Mouse (Mus musculus): Measurements from ENCODE around the gene Dmrt1. TPM values are rescaled to one million over a fixed set of nuclear protein-coding genes. Genes with fewer than 3 reads are reported as not detected.

Dmrt1 gene
- polyA plus RNA-seq, 1 experiment = not detected

GRCm38 (mm10) chr19:25487350-25487749 lies 18.1 kb upstream of the Dmrt1 start:
- H3K4me1 ChIP-seq (ENCODE audit: control insufficient read depth, insufficient read depth, insufficient read length, low read length) = no peaks in the 10 kb centered on the region
- TF ChIP-seq CTCF (IDR thresholded peaks at IDR 0.05; ENCODE audit: extremely low read depth, insufficient read length, insufficient replicate concordance, low read depth, low read length) (no peak), POLR2A (IDR thresholded peaks at IDR 0.05; ENCODE audit: low read depth, low read length) (no peak)
- no peaks in the 10 kb centered on the region for H3K36me3 ChIP-seq (ENCODE audit: control insufficient read depth, insufficient read depth, low read length)
- WGBS = 51% methylated on average over 1 of the region's 1 CpGs
- H3K4me3 ChIP-seq (ENCODE audit: low read depth, low read length) = no peak overlapping the region
- peaks cover 4% of the 10 kb centered on the region; the same call in 1 of the 2 replicates for H3K27me3 ChIP-seq (ENCODE audit: control insufficient read depth, insufficient read depth, low read length)
- H3K27ac ChIP-seq (ENCODE audit: insufficient read depth, low read depth, low read length) = no peak overlapping the region

- no peak overlapping the region for H3K27ac ChIP-seq (ENCODE audit: insufficient read depth, low read depth, low read length)
- H3K36me3 ChIP-seq (ENCODE audit: control insufficient read depth, insufficient read depth, low read length) = no peaks in the 10 kb centered on the region
- no peak for TF ChIP-seq POLR2A (IDR thresholded peaks at IDR 0.05; ENCODE audit: low read depth, low read length)
- no peak for TF ChIP-seq CTCF (IDR thresholded peaks at IDR 0.05; ENCODE audit: extremely low read depth, insufficient read length, insufficient replicate concordance, low read depth, low read length)
- H3K4me3 ChIP-seq (ENCODE audit: low read depth, low read length) = no peak overlapping the region
- peaks cover 4% of the 10 kb centered on the region; the same call in 1 of the 2 replicates for H3K27me3 ChIP-seq (ENCODE audit: control insufficient read depth, insufficient read depth, low read length)
- WGBS = 30% methylated on average over 2 of the region's 2 CpGs
- no peaks in the 10 kb centered on the region for H3K4me1 ChIP-seq (ENCODE audit: control insufficient read depth, insufficient read depth, insufficient read length, low read length)
Observed at GRCm38 (mm10) chr19:25488546-25488945, 16.9 kb upstream of the Dmrt1 start.

GRCm38 (mm10) chr19:25489546-25489945 lies 15.9 kb upstream of the Dmrt1 start:
- Histone ChIP-seq H3K4me3 (ENCODE audit: low read depth, low read length) (no peak overlapping the region), H3K36me3 (ENCODE audit: control insufficient read depth, insufficient read depth, low read length) (no peaks in the 10 kb centered on the region), H3K27ac (ENCODE audit: insufficient read depth, low read depth, low read length) (no peak overlapping the region), H3K27me3 (ENCODE audit: control insufficient read depth, insufficient read depth, low read length) (peaks cover 4% of the 10 kb centered on the region; the same call in 1 of the 2 replicates), H3K4me1 (ENCODE audit: control insufficient read depth, insufficient read depth, insufficient read length, low read length) (no peaks in the 10 kb centered on the region)
- 61% methylated on average over 2 of the region's 2 CpGs for WGBS
- TF ChIP-seq CTCF (IDR thresholded peaks at IDR 0.05; ENCODE audit: extremely low read depth, insufficient read length, insufficient replicate concordance, low read depth, low read length) = no peak
- no peak for TF ChIP-seq POLR2A (IDR thresholded peaks at IDR 0.05; ENCODE audit: low read depth, low read length)

- TF ChIP-seq POLR2A (IDR thresholded peaks at IDR 0.05; ENCODE audit: low read depth, low read length) (no peak), CTCF (IDR thresholded peaks at IDR 0.05; ENCODE audit: extremely low read depth, insufficient read length, insufficient replicate concordance, low read depth, low read length) (no peak)
- H3K27ac ChIP-seq (ENCODE audit: insufficient read depth, low read depth, low read length) = no peak overlapping the region
- H3K4me1 ChIP-seq (ENCODE audit: control insufficient read depth, insufficient read depth, insufficient read length, low read length) = no peaks in the 10 kb centered on the region
- 44% methylated on average over 6 of the region's 6 CpGs for WGBS
- H3K27me3 ChIP-seq (ENCODE audit: control insufficient read depth, insufficient read depth, low read length) = no peaks in the 10 kb centered on the region
- H3K4me3 ChIP-seq (ENCODE audit: low read depth, low read length) = no peak overlapping the region
- H3K36me3 ChIP-seq (ENCODE audit: control insufficient read depth, insufficient read depth, low read length) = no peaks in the 10 kb centered on the region
Observed at GRCm38 (mm10) chr19:25497434-25497833, 8.0 kb upstream of the Dmrt1 start.

GRCm38 (mm10) chr19:25504878-25505277 lies 540 bp upstream of the Dmrt1 start:
- H3K27ac ChIP-seq (ENCODE audit: insufficient read depth, low read depth, low read length) = no peak overlapping the region
- peaks cover 5% of the 10 kb centered on the region; the same call in 1 of the 2 replicates for H3K4me1 ChIP-seq (ENCODE audit: control insufficient read depth, insufficient read depth, insufficient read length, low read length)
- WGBS = 16% methylated on average over 10 of the region's 10 CpGs
- H3K27me3 ChIP-seq (ENCODE audit: control insufficient read depth, insufficient read depth, low read length) = peaks cover 27% of the 10 kb centered on the region
- no peak overlapping the region for H3K4me3 ChIP-seq (ENCODE audit: low read depth, low read length)
- no peaks in the 10 kb centered on the region for H3K36me3 ChIP-seq (ENCODE audit: control insufficient read depth, insufficient read depth, low read length)
- no peak for TF ChIP-seq POLR2A (IDR thresholded peaks at IDR 0.05; ENCODE audit: low read depth, low read length)

GRCm38 (mm10) chr19:25506616-25507015 lies 1.2 kb downstream of the Dmrt1 start:
- Histone ChIP-seq H3K27ac (ENCODE audit: insufficient read depth, low read depth, low read length) (no peak overlapping the region), H3K27me3 (ENCODE audit: control insufficient read depth, insufficient read depth, low read length) (peaks cover 29% of the 10 kb centered on the region), H3K4me1 (ENCODE audit: control insufficient read depth, insufficient read depth, insufficient read length, low read length) (peaks cover 5% of the 10 kb centered on the region; the same call in 1 of the 2 replicates), H3K4me3 (ENCODE audit: low read depth, low read length) (no peak overlapping the region), H3K36me3 (ENCODE audit: control insufficient read depth, insufficient read depth, low read length) (no peaks in the 10 kb centered on the region)
- TF ChIP-seq POLR2A (IDR thresholded peaks at IDR 0.05; ENCODE audit: low read depth, low read length) = no peak
- no peak for TF ChIP-seq CTCF (IDR thresholded peaks at IDR 0.05; ENCODE audit: extremely low read depth, insufficient read length, insufficient replicate concordance, low read depth, low read length)
- 4% methylated on average over 23 of the region's 23 CpGs for WGBS

GRCm38 (mm10) chr19:25514986-25515530 lies 9.6 kb downstream of the Dmrt1 start:
- no peak overlapping the region for H3K4me3 ChIP-seq (ENCODE audit: low read depth, low read length)
- TF ChIP-seq POLR2A (IDR thresholded peaks at IDR 0.05; ENCODE audit: low read depth, low read length) = no peak
- TF ChIP-seq CTCF (IDR thresholded peaks at IDR 0.05; ENCODE audit: extremely low read depth, insufficient read length, insufficient replicate concordance, low read depth, low read length) = no peak
- no peak overlapping the region for H3K27ac ChIP-seq (ENCODE audit: insufficient read depth, low read depth, low read length)
- no peaks in the 10 kb centered on the region; the same call in 1 of the 2 replicates for H3K4me1 ChIP-seq (ENCODE audit: control insufficient read depth, insufficient read depth, insufficient read length, low read length)
- H3K27me3 ChIP-seq (ENCODE audit: control insufficient read depth, insufficient read depth, low read length) = peaks cover under 1% of the 10 kb centered on the region; the same call in 1 of the 2 replicates
- WGBS = 19% methylated on average over 12 of the region's 12 CpGs
- H3K36me3 ChIP-seq (ENCODE audit: control insufficient read depth, insufficient read depth, low read length) = no peaks in the 10 kb centered on the region
